Mouse (Mus musculus) forebrain, embryonic 14.5 days (tissue): ENCODE measurements around the gene Tmem220. TPM values are rescaled to one million over a fixed set of nuclear protein-coding genes. Genes with fewer than 3 reads are reported as not detected.

Experiments used
- ATAC-seq: fragments of 200-750 bp; cut with Nextera tagmentation; 2 replicates; pipeline ENCODE4 v1.8.0; 2017; ENCODE audit warnings: mild to moderate bottlenecking, moderate library complexity
- DNase-seq: peaks from one replicate; pipeline ENCODE4 v3.0.0-alpha.2; 2015; ENCODE audit warnings: low spot score
- H3K27ac ChIP-seq: fragments of 300-500 bp; sonication (generic); 2 replicates; pipeline ENCODE4 v1.5.1; 2014; ENCODE audit warnings: low read depth, mild to moderate bottlenecking, control low read depth, low read length, moderate library complexity
- H3K27me3 ChIP-seq: fragments of 300-500 bp; sonication (generic); replicated peaks from 2 replicates; pipeline ENCODE4 v1.6.1; 2014; ENCODE audit warnings: low read length, control low read depth, mixed read lengths; ENCODE audit not compliant: control insufficient read depth, insufficient read depth
- H3K36me3 ChIP-seq: fragments of 300-500 bp; sonication (generic); 2 replicates; pipeline ENCODE4 v1.6.1; 2014; ENCODE audit warnings: low read length, control low read depth; ENCODE audit not compliant: control insufficient read depth, insufficient read depth
- H3K4me1 ChIP-seq: fragments of 300-500 bp; sonication (generic); 2 replicates; pipeline ENCODE4 v1.6.1; 2014; ENCODE audit warnings: antibody characterized with exemption, low read length, control low read depth; ENCODE audit not compliant: control insufficient read depth, insufficient read depth
- H3K4me2 ChIP-seq: fragments of 300-500 bp; sonication (generic); 2 replicates; pipeline ENCODE4 v1.6.1; 2014; ENCODE audit warnings: mild to moderate bottlenecking, control low read depth, low read length
- H3K4me3 ChIP-seq: fragments of 300-500 bp; sonication (generic); 2 replicates; pipeline ENCODE4 v1.5.1; 2014; ENCODE audit warnings: low read depth, low read length, control low read depth
- H3K9ac ChIP-seq: fragments of 300-500 bp; sonication (generic); 2 replicates; pipeline ENCODE4 v1.6.1; 2014; ENCODE audit warnings: mild to moderate bottlenecking, low read length, control low read depth, moderate library complexity
- H3K9me3 ChIP-seq: fragments of 300-500 bp; sonication (generic); replicated peaks from 2 replicates; pipeline ENCODE4 v1.6.1; 2016; ENCODE audit warnings: low read length, control low read depth, mixed read lengths; ENCODE audit not compliant: control insufficient read depth
- WGBS: fragments of 180-500 bp; shearing (Covaris S2); extraction: QIAGEN DNeasy Blood & Tissue Kit; methylation state at CpG from one replicate; pipeline ENCODE4 v1.1.7; 2014; 5-methylcytosine and 5-hydroxymethylcytosine counted together
- polyA plus RNA-seq: library from polyadenylated mRNA; unstranded; fragments of >200 nt; fragmentation: Nextera tagmentation; extraction: Ambion mirVana; gene quantifications from 2 replicates; pipeline ENCODE4 v1.2.1, GENCODE M21; 2014

Gene Tmem220
- polyA plus RNA-seq, 1 experiment from 2014 or later, result 0.36 TPM

- Histone ChIP-seq H3K9me3 (no peaks in the 10 kb centered on the region), H3K27me3 (peaks cover 16% of the 10 kb centered on the region), H3K9ac (no peak overlapping the region), H3K36me3 (no peaks in the 10 kb centered on the region), H3K27ac (no peak overlapping the region), H3K4me3 (no peak overlapping the region), H3K4me1 (peaks cover 3% of the 10 kb centered on the region; the same call in 1 of the 2 replicates), H3K4me2 (no peak overlapping the region)
- ATAC-seq (peak; percentile 61; the same call in 1 of the 2 replicates), DNase-seq (peak; percentile 39)
- WGBS, result 9% methylated on average over 11 of the region's 11 CpGs
These were observed 56.2 kb downstream of the Tmem220 start for GRCm38 (mm10) chr11:67081125-67081649.

GRCm38 (mm10) chr11:67082188-67082587 lies 57.2 kb downstream of the Tmem220 start:
- peaks cover 3% of the 10 kb centered on the region; the same call in 1 of the 2 replicates for H3K4me1 ChIP-seq
- no peak overlapping the region for H3K4me2 ChIP-seq
- no peak overlapping the region for H3K27ac ChIP-seq
- ATAC-seq, result no peak
- H3K9ac ChIP-seq, result no peak overlapping the region
- no peak for DNase-seq
- H3K4me3 ChIP-seq, result no peak overlapping the region
- H3K27me3 ChIP-seq, result peaks cover 16% of the 10 kb centered on the region
- WGBS, result 89% methylated on average over 7 of the region's 7 CpGs
- no peaks in the 10 kb centered on the region for H3K36me3 ChIP-seq
- H3K9me3 ChIP-seq, result no peaks in the 10 kb centered on the region

GRCm38 (mm10) chr11:67082793-67083192 lies 57.8 kb downstream of the Tmem220 start:
- no peak for ATAC-seq
- H3K27ac ChIP-seq, result no peak overlapping the region

GRCm38 (mm10) chr11:67083239-67083638 lies 58.3 kb downstream of the Tmem220 start:
- WGBS, result 50% methylated on average over 6 of the region's 6 CpGs
- no peak for DNase-seq

More at GRCm38 (mm10) chr11:67082793-67083192, 57.8 kb downstream of the Tmem220 start:
- WGBS, result 83% methylated on average over 13 of the region's 13 CpGs
- DNase-seq, result no peak
- Histone ChIP-seq H3K4me2 (no peak overlapping the region), H3K36me3 (no peaks in the 10 kb centered on the region), H3K9ac (no peak overlapping the region), H3K4me1 (peaks cover 3% of the 10 kb centered on the region; the same call in 1 of the 2 replicates), H3K27me3 (peaks cover 16% of the 10 kb centered on the region), H3K9me3 (no peaks in the 10 kb centered on the region), H3K4me3 (no peak overlapping the region)

GRCm38 (mm10) chr11:67083712-67084340 lies 58.9 kb downstream of the Tmem220 start:
- WGBS, result 43% methylated on average over 32 of the region's 32 CpGs
- no peak for ATAC-seq
- H3K4me1 ChIP-seq, result peaks cover 3% of the 10 kb centered on the region; the same call in 1 of the 2 replicates
- DNase-seq, result no peak
- no peaks in the 10 kb centered on the region for H3K36me3 ChIP-seq
- H3K4me2 ChIP-seq, result no peak overlapping the region
- H3K27ac ChIP-seq, result no peak overlapping the region
- no peak overlapping the region for H3K4me3 ChIP-seq
- no peak overlapping the region for H3K9ac ChIP-seq
- no peaks in the 10 kb centered on the region for H3K9me3 ChIP-seq
- H3K27me3 ChIP-seq, result peaks cover 16% of the 10 kb centered on the region

More at GRCm38 (mm10) chr11:67083239-67083638, 58.3 kb downstream of the Tmem220 start:
- Histone ChIP-seq H3K4me1 (peaks cover 3% of the 10 kb centered on the region; the same call in 1 of the 2 replicates), H3K9ac (no peak overlapping the region), H3K27ac (no peak overlapping the region), H3K4me2 (no peak overlapping the region), H3K9me3 (no peaks in the 10 kb centered on the region), H3K4me3 (no peak overlapping the region), H3K36me3 (no peaks in the 10 kb centered on the region), H3K27me3 (peaks cover 16% of the 10 kb centered on the region)
- no peak for ATAC-seq

Other genes with a start within 250 kb of the Tmem220 start
- 0.09 and 0.11 TPM in 2 replicates for gene Pirt, start 113.2 kb upstream of the Tmem220 start, polyA plus RNA-seq
- not detected in 2 replicates for gene Tmem238l, start 68.5 kb upstream of the Tmem220 start, polyA plus RNA-seq
- gene Adprm, start 27.4 kb downstream of the Tmem220 start, polyA plus RNA-seq, result 35.4 and 38.8 TPM in 2 replicates
- gene Sco1, start 27.5 kb downstream of the Tmem220 start, polyA plus RNA-seq, result 9.3 and 10.3 TPM in 2 replicates
- gene Myh3, start 53.1 kb downstream of the Tmem220 start, polyA plus RNA-seq, result 0.04 and 0.06 TPM in 2 replicates
- 0.06 TPM in 1 of 2 replicates, not detected in the other for gene Myh2, start 145.9 kb downstream of the Tmem220 start, polyA plus RNA-seq
- gene Myh1, start 174.9 kb downstream of the Tmem220 start, polyA plus RNA-seq, result 0.10 TPM in 1 of 2 replicates, not detected in the other
- 0.03 TPM in 1 of 2 replicates, not detected in the other for gene Myh4, start 212.9 kb downstream of the Tmem220 start, polyA plus RNA-seq